Mouse (Mus musculus): Measurements from ENCODE around the gene Hoxd12. TPM values are rescaled to one million over a fixed set of nuclear protein-coding genes. Genes with fewer than 3 reads are reported as not detected.
A peak's percentile ranks its signal among the peaks of the same experiment; 100 is the strongest.

Gene Hoxd12
- polyA plus RNA-seq, 1 experiment from 2014 or later, result not detected

DNA sequence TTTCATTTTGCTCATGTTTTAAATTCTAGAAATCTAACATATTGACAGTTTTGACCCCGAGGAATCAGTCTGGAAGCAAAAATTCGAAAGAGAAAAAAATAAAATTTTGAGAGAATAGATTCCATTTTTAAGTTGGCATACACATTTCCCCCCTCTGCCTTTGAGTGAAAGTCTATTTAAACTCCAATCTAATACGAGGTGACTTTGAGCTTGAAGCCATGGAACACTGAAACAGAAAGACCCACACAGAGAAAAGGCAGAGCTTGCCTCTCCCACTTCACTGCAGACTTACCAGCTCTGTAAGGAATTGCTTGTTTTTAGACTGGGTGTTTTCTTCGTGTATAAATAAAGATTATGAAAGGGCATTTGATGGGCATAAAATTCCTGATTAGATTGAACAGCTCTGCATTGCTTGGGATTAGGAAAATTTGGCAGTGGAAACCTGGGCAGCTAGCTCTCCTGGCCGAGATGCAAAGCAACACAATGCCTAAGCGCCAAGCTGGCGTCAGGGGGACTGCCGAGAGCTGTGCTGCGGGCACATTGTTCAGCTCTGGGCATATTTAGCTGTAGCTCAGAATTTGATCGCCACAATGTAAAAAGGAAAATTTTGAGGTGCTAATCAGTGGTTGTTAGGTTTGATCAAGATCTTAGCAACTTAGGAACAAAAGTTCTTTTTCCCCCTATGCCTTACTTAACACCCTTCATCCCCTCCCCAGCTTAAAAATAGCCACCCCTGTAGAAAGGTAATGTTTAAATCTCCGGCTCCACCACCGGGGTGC lies 14.2 kb downstream of the Hoxd12 start:
- WGBS, result 3% methylated on average over 12 of the region's 12 CpGs
- Histone ChIP-seq H3K4me2 (replicated peaks; ENCODE audit: low read depth, low read length) (no peak overlapping the region), H3K27me3 (ENCODE audit: control insufficient read depth, insufficient read depth, low read length) (peaks cover 74% of the 10 kb centered on the region), H3K27ac (ENCODE audit: low read length) (no peak overlapping the region), H3K4me1 (ENCODE audit: control insufficient read depth, insufficient read depth, low read length) (no peaks in the 10 kb centered on the region), H3K9ac (replicated peaks; ENCODE audit: low read depth, low read length) (no peak overlapping the region), H3K9me3 (ENCODE audit: control insufficient read depth, low read depth, low read length) (no peaks in the 10 kb centered on the region), H3K36me3 (ENCODE audit: control insufficient read depth, insufficient read depth, low read length) (no peaks in the 10 kb centered on the region), H3K4me3 (ENCODE audit: low read depth, low read length) (no peak overlapping the region)
- ATAC-seq (ENCODE audit: insufficient number of reproducible peaks, insufficient read depth, low FRiP score, low read depth), result no peak

DNA sequence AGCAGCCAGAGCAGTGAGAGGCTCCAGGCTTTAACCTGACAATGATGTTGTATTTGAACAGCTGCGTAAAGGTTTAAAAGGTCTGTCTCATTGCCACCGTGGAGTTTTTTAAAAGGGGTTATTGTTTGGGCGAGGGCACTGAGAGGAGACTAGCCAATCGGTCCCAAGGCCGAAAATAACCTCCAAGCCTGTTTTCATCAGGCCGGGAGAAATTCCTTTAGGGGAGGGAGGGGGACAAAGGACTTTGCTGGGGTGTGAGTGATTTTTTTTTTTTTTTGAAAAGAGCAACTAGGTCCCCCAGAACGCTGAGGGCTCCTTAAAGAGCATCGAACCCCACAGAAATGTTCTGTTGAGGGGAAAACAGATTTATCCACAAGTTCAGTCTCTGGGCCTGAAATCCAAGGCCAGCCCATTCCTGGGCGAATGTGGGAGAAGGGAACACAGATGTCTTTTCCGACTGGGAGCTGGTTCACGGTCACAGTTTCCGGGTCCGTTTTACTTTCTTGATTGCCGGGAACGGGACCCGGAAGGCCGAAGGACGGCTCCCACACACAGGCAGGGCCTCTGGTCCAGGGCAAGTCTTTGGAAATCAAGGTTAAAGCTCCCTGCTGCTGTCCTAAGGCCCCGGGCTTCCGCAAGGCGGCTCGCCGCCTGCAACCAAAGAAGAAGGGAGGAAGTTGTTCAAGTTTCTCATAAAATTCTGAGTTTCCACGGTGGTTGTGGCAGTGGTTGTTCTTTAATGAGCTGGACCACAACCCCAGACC lies 14.9 kb downstream of the Hoxd12 start:
- no peak overlapping the region for H3K9ac ChIP-seq (replicated peaks; ENCODE audit: low read depth, low read length)
- peaks cover 78% of the 10 kb centered on the region for H3K27me3 ChIP-seq (ENCODE audit: control insufficient read depth, insufficient read depth, low read length)
- no peak overlapping the region for H3K4me3 ChIP-seq (ENCODE audit: low read depth, low read length)
- H3K4me2 ChIP-seq (replicated peaks; ENCODE audit: low read depth, low read length), result no peak overlapping the region
- no peaks in the 10 kb centered on the region for H3K36me3 ChIP-seq (ENCODE audit: control insufficient read depth, insufficient read depth, low read length)
- ATAC-seq (ENCODE audit: insufficient number of reproducible peaks, insufficient read depth, low FRiP score, low read depth), result no peak
- no peaks in the 10 kb centered on the region for H3K4me1 ChIP-seq (ENCODE audit: control insufficient read depth, insufficient read depth, low read length)
- WGBS, result under 1% methylated on average over 24 of the region's 24 CpGs
- no peaks in the 10 kb centered on the region for H3K9me3 ChIP-seq (ENCODE audit: control insufficient read depth, low read depth, low read length)
- no peak overlapping the region for H3K27ac ChIP-seq (ENCODE audit: low read length)

DNA sequence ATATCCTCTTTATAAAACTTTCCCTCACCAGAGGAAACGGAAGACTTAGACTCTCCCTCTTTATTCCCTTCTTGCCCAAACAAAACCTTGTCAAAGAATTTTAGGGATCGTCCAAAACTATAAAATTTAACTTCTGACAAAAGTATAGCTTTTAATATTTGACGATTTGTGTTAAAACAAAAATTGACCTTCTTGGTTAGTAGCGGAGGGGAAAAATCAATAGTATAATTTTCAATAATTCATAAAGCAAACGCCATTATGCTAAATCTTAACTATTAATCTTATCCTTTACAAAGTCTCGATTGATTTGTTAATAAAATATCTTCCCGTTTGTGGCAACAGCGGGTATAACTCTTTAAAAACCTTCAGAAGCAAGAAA lies 15.5 kb downstream of the Hoxd12 start:
- H3K27ac ChIP-seq (ENCODE audit: low read length), result no peak overlapping the region
- H3K4me1 ChIP-seq (ENCODE audit: control insufficient read depth, insufficient read depth, low read length), result no peaks in the 10 kb centered on the region
- no peaks in the 10 kb centered on the region for H3K9me3 ChIP-seq (ENCODE audit: control insufficient read depth, low read depth, low read length)
- H3K9ac ChIP-seq (replicated peaks; ENCODE audit: low read depth, low read length), result no peak overlapping the region
- H3K4me2 ChIP-seq (replicated peaks; ENCODE audit: low read depth, low read length), result no peak overlapping the region
- no peak overlapping the region for H3K4me3 ChIP-seq (ENCODE audit: low read depth, low read length)
- WGBS, result 8% methylated on average over 8 of the region's 8 CpGs
- no peak for ATAC-seq (ENCODE audit: insufficient number of reproducible peaks, insufficient read depth, low FRiP score, low read depth)
- H3K36me3 ChIP-seq (ENCODE audit: control insufficient read depth, insufficient read depth, low read length), result no peaks in the 10 kb centered on the region
- peaks cover 78% of the 10 kb centered on the region for H3K27me3 ChIP-seq (ENCODE audit: control insufficient read depth, insufficient read depth, low read length)

DNA sequence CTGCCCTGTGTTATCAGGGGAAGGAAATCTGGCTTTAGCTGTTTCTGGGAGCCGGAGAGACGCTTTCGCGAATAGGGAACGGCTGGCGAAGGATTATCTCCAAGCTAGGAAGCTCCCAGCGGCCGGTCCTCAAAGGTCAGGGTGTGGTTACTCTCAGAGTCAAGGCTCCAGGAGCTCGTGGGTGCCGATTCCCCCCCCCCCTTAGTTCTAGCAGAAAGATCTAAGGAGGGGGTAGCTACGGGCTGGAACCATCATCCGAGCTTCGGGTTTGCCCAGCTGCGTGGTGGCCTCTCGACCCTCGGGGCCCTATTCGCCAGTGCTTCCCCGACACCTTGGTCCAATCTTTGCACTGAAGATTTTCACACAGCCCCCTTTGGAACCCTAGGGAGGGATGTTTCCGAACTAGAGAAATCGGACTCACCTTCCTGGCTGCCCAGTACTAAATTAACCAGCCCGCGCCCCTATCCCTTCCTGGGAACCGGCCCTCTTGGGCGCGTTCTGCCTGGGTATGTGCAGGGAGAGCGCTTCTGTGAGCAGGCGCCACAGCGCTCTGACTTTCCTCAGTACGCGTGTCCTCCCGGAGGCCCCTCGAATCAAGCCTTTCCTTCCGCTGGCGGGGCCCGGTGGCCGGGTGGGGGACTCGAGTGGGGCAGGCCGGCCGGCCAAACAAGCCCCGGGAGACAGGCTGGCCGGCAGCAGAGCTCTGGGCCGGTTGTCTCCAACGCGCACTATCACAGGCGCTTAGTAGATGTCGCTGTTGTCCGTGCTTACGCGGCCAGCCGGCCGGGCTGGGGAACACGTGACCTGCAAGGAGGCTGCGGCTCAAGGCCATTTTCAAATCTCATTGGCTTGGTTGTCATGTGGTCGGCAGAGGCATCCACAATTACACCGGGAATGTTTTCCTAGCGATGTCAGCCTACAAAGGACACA lies 16.5 kb downstream of the Hoxd12 start, which contains the start of gene Hoxd10:
TSS of gene Hoxd10 (plus strand) at position 903 of the 930 bp plus-strand sequence.
- WGBS, result under 1% methylated on average over 56 of the region's 56 CpGs

DNA sequence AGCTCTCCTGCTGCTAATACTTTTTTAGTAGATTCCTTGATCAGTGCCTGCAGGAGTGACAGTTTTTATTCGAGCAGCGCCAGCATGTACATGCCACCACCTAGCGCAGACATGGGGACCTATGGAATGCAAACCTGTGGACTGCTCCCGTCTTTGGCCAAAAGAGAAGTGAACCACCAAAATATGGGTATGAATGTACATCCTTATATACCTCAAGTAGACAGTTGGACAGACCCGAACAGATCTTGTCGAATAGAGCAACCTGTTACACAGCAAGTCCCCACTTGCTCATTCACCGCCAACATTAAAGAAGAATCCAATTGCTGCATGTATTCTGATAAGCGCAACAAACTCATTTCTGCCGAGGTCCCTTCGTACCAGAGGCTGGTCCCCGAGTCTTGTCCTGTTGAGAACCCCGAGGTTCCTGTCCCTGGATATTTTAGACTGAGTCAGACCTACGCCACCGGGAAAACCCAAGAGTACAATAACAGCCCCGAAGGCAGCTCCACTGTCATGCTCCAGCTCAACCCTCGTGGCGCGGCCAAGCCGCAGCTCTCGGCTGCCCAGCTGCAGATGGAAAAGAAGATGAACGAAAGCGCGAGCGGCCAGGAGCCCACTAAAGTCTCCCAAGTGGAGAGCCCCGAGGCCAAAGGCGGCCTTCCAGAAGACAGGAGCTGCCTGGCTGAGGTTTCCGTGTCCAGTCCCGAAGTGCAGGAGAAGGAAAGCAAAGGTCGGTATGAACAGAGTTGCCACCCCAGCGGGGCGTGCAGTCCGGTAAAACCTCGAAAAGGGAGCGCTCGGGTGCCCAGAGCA lies 17.4 kb downstream of the Hoxd12 start:
- WGBS, result 4% methylated on average over 35 of the region's 35 CpGs
- ATAC-seq (ENCODE audit: insufficient number of reproducible peaks, insufficient read depth, low FRiP score, low read depth), result no peak
- no peaks in the 10 kb centered on the region for H3K9me3 ChIP-seq (ENCODE audit: control insufficient read depth, low read depth, low read length)
- no peak overlapping the region for H3K9ac ChIP-seq (replicated peaks; ENCODE audit: low read depth, low read length)
- H3K4me1 ChIP-seq (ENCODE audit: control insufficient read depth, insufficient read depth, low read length), result no peaks in the 10 kb centered on the region
- no peak overlapping the region for H3K4me2 ChIP-seq (replicated peaks; ENCODE audit: low read depth, low read length)
- peaks cover 80% of the 10 kb centered on the region for H3K27me3 ChIP-seq (ENCODE audit: control insufficient read depth, insufficient read depth, low read length)
- no peaks in the 10 kb centered on the region for H3K36me3 ChIP-seq (ENCODE audit: control insufficient read depth, insufficient read depth, low read length)
- H3K4me3 ChIP-seq (ENCODE audit: low read depth, low read length), result no peak overlapping the region
- no peak overlapping the region for H3K27ac ChIP-seq (ENCODE audit: low read length)

More for the DNA sequence above, 16.5 kb downstream of the Hoxd12 start, which contains the start of gene Hoxd10:
- Histone ChIP-seq H3K4me1 (ENCODE audit: control insufficient read depth, insufficient read depth, low read length) (no peaks in the 10 kb centered on the region), H3K4me3 (ENCODE audit: low read depth, low read length) (no peak within 1 kb of the TSS), H3K27ac (ENCODE audit: low read length) (no peak within 1 kb of the TSS), H3K36me3 (ENCODE audit: control insufficient read depth, insufficient read depth, low read length) (no peaks in the 10 kb centered on the region), H3K9me3 (ENCODE audit: control insufficient read depth, low read depth, low read length) (no peaks in the 10 kb centered on the region), H3K9ac (replicated peaks; ENCODE audit: low read depth, low read length) (no peak within 1 kb of the TSS), H3K4me2 (replicated peaks; ENCODE audit: low read depth, low read length) (no peak within 1 kb of the TSS), H3K27me3 (ENCODE audit: control insufficient read depth, insufficient read depth, low read length) (peaks cover 80% of the 10 kb centered on the region)
- ATAC-seq (ENCODE audit: insufficient number of reproducible peaks, insufficient read depth, low FRiP score, low read depth), result peak; percentile 49; the same call in 1 of the 2 replicates

DNA sequence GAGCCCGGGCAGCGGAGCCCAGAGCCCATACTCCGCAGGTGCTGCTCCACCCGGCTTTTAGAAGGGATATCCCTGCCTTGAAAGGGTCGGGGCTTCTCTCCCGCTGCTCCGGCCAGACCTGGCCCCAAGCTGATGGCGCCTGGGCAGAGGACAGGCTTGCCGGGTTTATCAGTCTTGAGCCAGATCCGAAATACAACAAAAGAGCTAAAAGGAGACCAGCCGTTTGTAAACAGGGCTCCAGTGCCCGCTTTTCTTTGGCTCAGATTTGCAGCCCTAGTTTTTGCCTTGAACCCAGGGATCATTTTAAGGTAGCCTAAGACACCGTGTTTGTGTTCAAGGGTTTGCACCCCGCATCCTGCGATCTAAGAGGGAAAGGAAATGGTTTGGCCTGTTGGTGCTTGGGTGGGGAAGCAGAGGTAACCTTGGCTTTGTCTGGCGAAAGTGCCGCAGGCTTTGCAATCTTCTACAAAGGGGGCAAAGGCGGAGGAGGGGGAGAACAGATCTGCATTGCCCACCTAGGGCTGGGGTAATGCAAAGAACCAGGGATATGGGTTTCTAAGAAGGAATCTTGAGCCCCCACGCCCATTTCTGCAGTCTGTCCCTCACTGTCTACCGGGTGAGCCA lies 18.1 kb downstream of the Hoxd12 start:
- Histone ChIP-seq H3K4me3 (ENCODE audit: low read depth, low read length) (no peak overlapping the region), H3K4me2 (replicated peaks; ENCODE audit: low read depth, low read length) (no peak overlapping the region), H3K9ac (replicated peaks; ENCODE audit: low read depth, low read length) (no peak overlapping the region), H3K36me3 (ENCODE audit: control insufficient read depth, insufficient read depth, low read length) (no peaks in the 10 kb centered on the region), H3K27ac (ENCODE audit: low read length) (no peak overlapping the region), H3K9me3 (ENCODE audit: control insufficient read depth, low read depth, low read length) (no peaks in the 10 kb centered on the region), H3K27me3 (ENCODE audit: control insufficient read depth, insufficient read depth, low read length) (peaks cover 77% of the 10 kb centered on the region), H3K4me1 (ENCODE audit: control insufficient read depth, insufficient read depth, low read length) (no peaks in the 10 kb centered on the region)
- ATAC-seq (ENCODE audit: insufficient number of reproducible peaks, insufficient read depth, low FRiP score, low read depth), result no peak
- WGBS, result 2% methylated on average over 20 of the region's 20 CpGs

DNA sequence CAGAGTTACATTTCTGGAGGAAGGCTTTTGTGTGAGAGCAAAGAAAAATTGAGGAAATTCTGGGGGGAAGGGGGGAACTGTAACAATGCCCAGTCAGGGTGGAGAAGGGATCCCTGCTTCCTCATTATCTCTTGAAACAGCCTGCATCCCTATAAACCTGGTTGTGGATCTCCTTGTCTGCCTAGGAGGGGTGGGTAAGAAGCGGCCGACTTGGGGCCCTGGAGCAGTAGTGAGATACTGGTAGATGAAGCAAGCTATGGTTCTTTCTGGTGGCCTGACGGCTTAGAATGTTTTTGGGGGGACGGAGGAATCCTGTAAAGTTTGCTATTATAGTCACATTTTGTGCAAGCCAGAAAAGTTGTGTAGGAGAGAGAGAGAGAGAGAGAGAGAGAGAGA lies 18.6 kb downstream of the Hoxd12 start:
- H3K27ac ChIP-seq (ENCODE audit: low read length), result no peak overlapping the region
- no peaks in the 10 kb centered on the region for H3K36me3 ChIP-seq (ENCODE audit: control insufficient read depth, insufficient read depth, low read length)
- ATAC-seq (ENCODE audit: insufficient number of reproducible peaks, insufficient read depth, low FRiP score, low read depth), result no peak
- 12% methylated on average over 4 of the region's 4 CpGs for WGBS
- H3K27me3 ChIP-seq (ENCODE audit: control insufficient read depth, insufficient read depth, low read length), result peaks cover 73% of the 10 kb centered on the region
- H3K4me3 ChIP-seq (ENCODE audit: low read depth, low read length), result no peak overlapping the region
- no peaks in the 10 kb centered on the region for H3K4me1 ChIP-seq (ENCODE audit: control insufficient read depth, insufficient read depth, low read length)
- no peak overlapping the region for H3K9ac ChIP-seq (replicated peaks; ENCODE audit: low read depth, low read length)
- no peaks in the 10 kb centered on the region for H3K9me3 ChIP-seq (ENCODE audit: control insufficient read depth, low read depth, low read length)
- H3K4me2 ChIP-seq (replicated peaks; ENCODE audit: low read depth, low read length), result no peak overlapping the region
